Comparison of ENCODE assay signal across 7 mouse cellular contexts in genomic region chr1:118275139-118275538, GRCm38 (mm10). TPM values are rescaled to one million over a fixed set of nuclear protein-coding genes. Genes with fewer than 3 reads are reported as not detected.
DNase-seq lines count a peak whose midpoint lies in the region; ATAC-seq lines count a peak whose summit lies in the region.

No protein-coding gene starts in this region.

- 11% methylated on average over 2 of the region's 2 CpGs for WGBS in hindbrain, embryonic 14.5 days

- H3K36me3 ChIP-seq in hindbrain, embryonic 14.5 days (replicated peaks; ENCODE audit: control insufficient read depth, insufficient read depth): no peaks in the 10 kb centered on the region

- H3K4me3 ChIP-seq in hindbrain, embryonic 14.5 days (replicated peaks; ENCODE audit: low read length): no peak overlapping the region

- no peak overlapping the region for H3K4me2 ChIP-seq in hindbrain, embryonic 14.5 days (replicated peaks)

- H3K9ac ChIP-seq in hindbrain, embryonic 14.5 days: no peak overlapping the region

- H3K9me3 ChIP-seq in hindbrain, embryonic 14.5 days (ENCODE audit: control insufficient read depth, low read length): no peaks in the 10 kb centered on the region

- H3K27ac ChIP-seq in hindbrain, embryonic 14.5 days: no peak overlapping the region

- ATAC-seq in hindbrain, embryonic 14.5 days (ENCODE audit: low FRiP score): no peak; the same call in 1 of the 2 replicates

- no peaks in the 10 kb centered on the region for H3K4me1 ChIP-seq in hindbrain, embryonic 14.5 days (replicated peaks; ENCODE audit: control insufficient read depth, insufficient read depth, low read length)

- H3K27me3 ChIP-seq in hindbrain, embryonic 14.5 days (ENCODE audit: control insufficient read depth, insufficient read depth, low read length): no peaks in the 10 kb centered on the region

- peak; percentile 2 for DNase-seq in layer of hippocampus, adult 9-10 months (ENCODE audit: low spot score)
- no peak for DNase-seq in layer of hippocampus, postnatal 36 days
- peak; percentile 47 for DNase-seq in adrenal gland, postnatal 14 days
- DNase-seq in hindbrain, embryonic 14.5 days (ENCODE audit: low spot score): peak; percentile 74
- DNase-seq in retina, embryonic 14.5 days (ENCODE audit: low spot score): peak; percentile 64
- no peak for DNase-seq in cerebellum, adult 9-10 months
- no peak for DNase-seq in layer of hippocampus, adult 11-12 months (ENCODE audit: low spot score)

RNA-seq across cellular contexts. Expression of gene Tsn, which starts 36.4 kb away (rescaled TPM):
- 100 to 1,000 TPM in 1 of 2 experiments, 10 to 100 TPM in 1; 98.6 to 104 TPM for total RNA-seq in layer of hippocampus, postnatal 36 days (2021)
- total RNA-seq in adrenal gland, postnatal 14 days (2021): 94.0 and 114 TPM in 2 replicates
- 436 and 439 TPM in 2 replicates for polyA plus RNA-seq in hindbrain, embryonic 14.5 days (2014; fragmentation: Nextera tagmentation; extraction: Ambion mirVana)

RNA-seq across cellular contexts. Expression of gene Nifk, which starts 46.5 kb away (rescaled TPM):
- 10 to 100 TPM; 25.5 to 27.5 TPM for total RNA-seq in layer of hippocampus, postnatal 36 days (2021)
- 43.1 and 46.0 TPM in 2 replicates for total RNA-seq in adrenal gland, postnatal 14 days (2021)
- polyA plus RNA-seq in hindbrain, embryonic 14.5 days (2014; fragmentation: Nextera tagmentation; extraction: Ambion mirVana): 68.2 and 71.2 TPM in 2 replicates

Comparison
In these comparisons a context has a peak if more than half of its experiments do, and no peak if none do; other contexts are left out.
1. DNase-seq: peak in layer of hippocampus, adult 9-10 months (single experiment), adrenal gland, postnatal 14 days (single experiment), hindbrain, embryonic 14.5 days (single experiment) and retina, embryonic 14.5 days (single experiment); none in layer of hippocampus, postnatal 36 days (0 of 2), cerebellum, adult 9-10 months (single experiment) and layer of hippocampus, adult 11-12 months (single experiment).